Mouse (Mus musculus): ENCODE data around the gene Grcc10.

Grcc10 gene

GRCm38 (mm10) chr6:124756652-124757350 is 15.6 kb upstream of the Grcc10 start:
- no peak for DNase-seq (ENCODE audit: low spot score)

GRCm38 (mm10) chr6:124755831-124756595 is 14.8 kb upstream of the Grcc10 start, which contains the start of the genes Gm45234 and Atn1:
Gene Gm45234 (minus strand): TSS chr6:124756021.
Gene Atn1 (minus strand): TSS chr6:124756524.
- no peak for DNase-seq (ENCODE audit: low spot score)

GRCm38 (mm10) chr6:124755306-124755705 is 14.1 kb upstream of the Grcc10 start:
- DNase-seq (ENCODE audit: low spot score) = no peak

- DNase-seq (ENCODE audit: low spot score) = no peak
Observed at GRCm38 (mm10) chr6:124753861-124754260, 12.7 kb upstream of the Grcc10 start.

GRCm38 (mm10) chr6:124750405-124750804 is 9.2 kb upstream of the Grcc10 start:
- DNase-seq (ENCODE audit: low spot score) = no peak

- no peak for DNase-seq (ENCODE audit: low spot score)
Observed at GRCm38 (mm10) chr6:124746654-124747632, 5.8 kb upstream of the Grcc10 start.

GRCm38 (mm10) chr6:124746296-124746605 is 5.1 kb upstream of the Grcc10 start:
- DNase-seq (ENCODE audit: low spot score) = no peak

- peak; percentile 93 for DNase-seq (ENCODE audit: low spot score)
Observed at GRCm38 (mm10) chr6:124745490-124746295, 4.5 kb upstream of the Grcc10 start.

- no peak for DNase-seq (ENCODE audit: low spot score)
Observed at GRCm38 (mm10) chr6:124744755-124745321, 3.7 kb upstream of the Grcc10 start.

- DNase-seq (ENCODE audit: low spot score) = no peak
Observed at GRCm38 (mm10) chr6:124743647-124744046, 2.5 kb upstream of the Grcc10 start.

- no peak for DNase-seq (ENCODE audit: low spot score)
Observed at GRCm38 (mm10) chr6:124742839-124743514, 1.8 kb upstream of the Grcc10 start.

- no peak for DNase-seq (ENCODE audit: low spot score)
Observed at GRCm38 (mm10) chr6:124741842-124742241, 668 bp upstream of the Grcc10 start.

GRCm38 (mm10) chr6:124740211-124740887 is 825 bp downstream of the Grcc10 start:
- peak; percentile 64 for DNase-seq (ENCODE audit: low spot score)

- DNase-seq (ENCODE audit: low spot score) = no peak
Observed at GRCm38 (mm10) chr6:124739231-124739796, 1.9 kb downstream of the Grcc10 start.

GRCm38 (mm10) chr6:124738511-124739023 is 2.6 kb downstream of the Grcc10 start, which contains the start of gene Ptpn6:
Gene Ptpn6 (minus strand): TSS chr6:124738714.
- no peak for DNase-seq (ENCODE audit: low spot score)

GRCm38 (mm10) chr6:124737040-124737439 is 4.1 kb downstream of the Grcc10 start:
- no peak for DNase-seq (ENCODE audit: low spot score)

GRCm38 (mm10) chr6:124734417-124734816 is 6.8 kb downstream of the Grcc10 start:
- DNase-seq (ENCODE audit: low spot score) = no peak

- no peak for DNase-seq (ENCODE audit: low spot score)
Observed at GRCm38 (mm10) chr6:124732476-124733370, 8.5 kb downstream of the Grcc10 start.
